Mouse (Mus musculus) myocyte (in vitro differentiated cells): ENCODE data around the gene Abhd12b.

ENCODE experiments used
- E2F4 ChIP-seq: IDR thresholded peaks from one replicate; pipeline ENCODE4 v1.6.1; 2011; ENCODE audit warnings: mild to moderate bottlenecking, control low read depth, moderate library complexity; ENCODE audit not compliant: insufficient read depth
- MAX ChIP-seq: IDR thresholded peaks from one replicate; pipeline ENCODE4 v1.6.1; 2011; ENCODE audit warnings: low read depth, mild to moderate bottlenecking, control low read depth
- MYOG ChIP-seq, 3 experiments: IDR thresholded peaks; one replicate each; pipeline ENCODE4 v1.6.1; 2011; ENCODE audit warnings: control low read depth in 2 of 3, low read depth in 2 of 3, mild to moderate bottlenecking in 2 of 3; ENCODE audit not compliant: insufficient read length in 2 of 3, control insufficient read depth in 1 of 3, insufficient read depth in 1 of 3
- POLR2A ChIP-seq: IDR thresholded peaks from one replicate; pipeline ENCODE4 v1.6.1; 2011; ENCODE audit warnings: low read depth, mild to moderate bottlenecking, control low read depth, moderate library complexity; ENCODE audit not compliant: insufficient read length
- TCF12 ChIP-seq: IDR thresholded peaks from one replicate; pipeline ENCODE4 v1.6.1; 2011; ENCODE audit warnings: mild to moderate bottlenecking, control low read depth; ENCODE audit not compliant: poor library complexity, insufficient read depth, severe bottlenecking
- USF1 ChIP-seq: IDR thresholded peaks from one replicate; pipeline ENCODE4 v1.6.1; 2011; ENCODE audit warnings: low read depth, mild to moderate bottlenecking, control low read depth, moderate library complexity

DNA sequence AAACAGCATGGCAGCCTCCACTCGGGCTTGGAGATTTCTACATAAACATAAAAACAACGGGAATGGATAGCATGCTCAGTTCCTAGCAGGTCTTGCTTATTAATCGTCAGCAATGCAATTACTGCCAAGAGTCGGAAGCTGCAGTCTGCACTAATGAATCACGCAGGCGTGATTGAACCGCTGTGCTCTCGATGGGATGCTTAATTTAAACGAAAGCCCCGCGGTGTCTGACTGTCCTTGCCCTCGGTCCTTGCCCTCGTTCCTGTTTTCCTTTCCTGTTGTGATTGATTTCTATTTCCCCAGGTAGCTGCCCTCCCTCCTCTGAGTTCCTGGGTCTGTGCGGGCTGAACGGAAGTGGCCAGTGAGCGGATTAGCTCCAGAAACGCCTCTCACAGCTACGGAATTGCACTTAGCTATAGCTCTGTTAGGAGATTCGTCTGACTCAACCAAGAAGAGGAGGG lies 38.4 kb downstream of the Abhd12b start:
- no peak for TF ChIP-seq E2F4
- no peak for TF ChIP-seq TCF12
- TF ChIP-seq POLR2A = no peak
- no peak for TF ChIP-seq USF1
- TF ChIP-seq MYOG (IDR thresholded peaks at IDR 0.05; ENCODE audit: control insufficient read depth in 1 of 3, insufficient read depth in 1 of 3, insufficient read length in 2 of 3, low read depth in 2 of 3) = no peak
- no peak for TF ChIP-seq MAX
